Comparison of ENCODE assay signal across 11 mouse cellular contexts in the genomic region with DNA sequence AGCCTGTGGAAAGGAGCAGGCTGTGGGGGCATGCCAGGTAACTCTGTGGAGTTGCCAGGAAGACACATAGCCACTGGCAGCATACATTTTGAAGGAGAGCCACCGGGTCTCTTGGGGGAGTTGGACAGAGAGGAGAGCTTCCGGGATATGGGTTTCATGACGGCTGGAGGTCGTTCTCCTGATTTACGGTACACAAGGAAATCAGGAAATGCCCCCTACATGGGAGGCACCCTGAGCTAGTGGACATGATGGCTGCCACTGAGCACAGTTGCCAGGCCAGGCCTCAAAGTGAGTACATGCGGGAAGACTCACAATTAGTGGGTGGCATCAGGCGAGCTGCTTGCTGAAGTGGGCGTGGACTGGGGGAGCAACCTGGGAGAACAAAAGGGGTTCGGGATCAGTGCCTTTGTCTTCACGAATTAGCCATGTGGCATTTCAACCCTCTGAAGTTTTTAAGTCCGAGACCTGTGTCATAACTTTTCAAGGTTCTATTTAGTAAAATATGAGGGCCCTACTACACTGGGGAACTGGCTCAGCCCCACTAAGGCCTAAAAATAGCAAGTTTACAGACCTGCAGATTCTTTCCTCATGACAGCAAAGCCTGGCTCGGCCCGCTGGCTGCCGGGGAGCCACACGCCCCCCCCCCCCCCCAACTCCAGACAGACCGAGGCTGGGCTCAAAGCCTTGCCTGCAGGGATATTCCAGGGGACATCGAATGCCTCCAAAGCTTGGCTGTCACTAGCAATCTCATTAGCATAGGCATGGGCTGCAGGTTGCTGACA. TPM values are rescaled to one million over a fixed set of nuclear protein-coding genes. Genes with fewer than 3 reads are reported as not detected.
A peak's percentile ranks its signal among the peaks of the same experiment; 100 is the strongest.
DNase-seq lines count a peak whose midpoint lies in the region; ATAC-seq and TF ChIP-seq lines count a peak whose summit lies in the region.
"Had no signal": no experiment of that assay in that cellular context is flagged by ENCODE, and none has a peak within 500 bp of the region (broad histone marks: within the 10 kb centered on the region; RNA-seq: fewer than 3 reads in every experiment).

No protein-coding gene starts in this region.

- DNase-seq in intestine, embryonic 14.5 days (ENCODE audit: low spot score): no peak
- DNase-seq in brain, embryonic 14.5 days (ENCODE audit: low read depth): peak; percentile 31
- DNase-seq in heart, embryonic 10.5 days (ENCODE audit: low spot score): no peak
- no peak for DNase-seq in embryo, embryonic 10.5 days (ENCODE audit: low spot score)
- DNase-seq in cerebellum, adult 11 months: no peak
- DNase-seq in kidney, adult 9 months: no peak
- DNase-seq: kidney, adult 18-20 months had no signal

- no peaks in the 10 kb centered on the region for H3K36me3 ChIP-seq in intestine, embryonic 14.5 days (ENCODE audit: control insufficient read depth, insufficient read depth, low read length)
- H3K36me3 ChIP-seq in intestine, postnatal 0 days (ENCODE audit: control insufficient read depth, insufficient read depth): no peaks in the 10 kb centered on the region
- H3K36me3 ChIP-seq in heart, embryonic 10.5 days: no peaks in the 10 kb centered on the region
- H3K36me3 ChIP-seq in limb, embryonic 13.5 days: no peaks in the 10 kb centered on the region
- H3K36me3 ChIP-seq: embryonic facial prominence, embryonic 15.5 days had no signal

- H3K4me1 ChIP-seq in intestine, embryonic 14.5 days (replicated peaks; ENCODE audit: control insufficient read depth, insufficient read depth, low read length): peaks cover 26% of the 10 kb centered on the region
- H3K4me1 ChIP-seq in intestine, postnatal 0 days (replicated peaks; ENCODE audit: control insufficient read depth, insufficient read depth, low read length): no peaks in the 10 kb centered on the region; the same call in 1 of the 2 replicates
- H3K4me1 ChIP-seq in heart, embryonic 10.5 days: peaks cover 63% of the 10 kb centered on the region
- H3K4me1 ChIP-seq in limb, embryonic 13.5 days: peaks cover 36% of the 10 kb centered on the region

- peak overlapping the region; percentile 40 for H3K27ac ChIP-seq in intestine, embryonic 14.5 days (ENCODE audit: low read depth)
- no peak overlapping the region; the same call in 1 of the 2 replicates for H3K27ac ChIP-seq in intestine, postnatal 0 days (ENCODE audit: low read depth, low read length)
- H3K27ac ChIP-seq in heart, embryonic 10.5 days: peak overlapping the region; percentile 85
- no peak overlapping the region for H3K27ac ChIP-seq in limb, embryonic 13.5 days
- H3K27ac ChIP-seq: embryonic facial prominence, embryonic 15.5 days had no signal

- no peak; the same call in 1 of the 2 replicates for ATAC-seq in intestine, embryonic 14.5 days (replicated peaks; ENCODE audit: low FRiP score, low TSS enrichment, low read depth)
- ATAC-seq in intestine, postnatal 0 days: no peak
- ATAC-seq in limb, embryonic 13.5 days (ENCODE audit: low FRiP score, low read depth): 0 out of 2 replicates have a peak, but pooled peaks have one; percentile 26
- ATAC-seq: CD4-positive, CD25-positive, alpha-beta regulatory T cell, adult 4 months had no signal

- H3K9ac ChIP-seq in intestine, embryonic 14.5 days (ENCODE audit: low read length): no peak overlapping the region
- H3K9ac ChIP-seq in intestine, postnatal 0 days (ENCODE audit: low read depth, low read length): no peak overlapping the region
- no peak overlapping the region for H3K9ac ChIP-seq in limb, embryonic 13.5 days
- H3K9ac ChIP-seq: embryonic facial prominence, embryonic 15.5 days had no signal

- no peaks in the 10 kb centered on the region for H3K27me3 ChIP-seq in intestine, embryonic 14.5 days (replicated peaks; ENCODE audit: control insufficient read depth, insufficient read depth, low read length)
- H3K27me3 ChIP-seq in intestine, postnatal 0 days (replicated peaks; ENCODE audit: control insufficient read depth, insufficient read depth, low read length): no peaks in the 10 kb centered on the region
- H3K27me3 ChIP-seq in heart, embryonic 10.5 days (ENCODE audit: insufficient read depth, poor library complexity, severe bottlenecking): no peaks in the 10 kb centered on the region
- H3K27me3 ChIP-seq in limb, embryonic 13.5 days: no peaks in the 10 kb centered on the region
- H3K27me3 ChIP-seq: embryonic facial prominence, embryonic 15.5 days had no signal

- WGBS in intestine, embryonic 14.5 days: 30% methylated on average over 17 of the region's 17 CpGs
- 42% methylated on average over 17 of the region's 17 CpGs for WGBS in intestine, postnatal 0 days
- WGBS in heart, embryonic 10.5 days: 42% methylated on average over 17 of the region's 17 CpGs
- 43% methylated on average over 15 of the region's 17 CpGs for WGBS in limb, embryonic 13.5 days

- H3K4me2 ChIP-seq in intestine, embryonic 14.5 days (ENCODE audit: low read length): peak overlapping the region; percentile 41
- H3K4me2 ChIP-seq in intestine, postnatal 0 days (replicated peaks; ENCODE audit: low read depth): no peak overlapping the region
- 0 out of 2 replicates have a peak overlapping the region, but pooled peaks have one; percentile 46 for H3K4me2 ChIP-seq in limb, embryonic 13.5 days (replicated peaks)
- H3K4me2 ChIP-seq: embryonic facial prominence, embryonic 15.5 days had no signal

- TF ChIP-seq POLR2A in brain, embryonic 14.5 days (IDR thresholded peaks at IDR 0.05; ENCODE audit: borderline replicate concordance, extremely low read depth, insufficient read depth, insufficient read length, poor library complexity, severe bottlenecking): no peak

- no peak overlapping the region for H3K4me3 ChIP-seq in intestine, embryonic 14.5 days (ENCODE audit: low read depth, low read length)
- H3K4me3 ChIP-seq in intestine, postnatal 0 days (ENCODE audit: low read depth, low read length): no peak overlapping the region
- H3K4me3 ChIP-seq in heart, embryonic 10.5 days: 0 out of 2 replicates have a peak overlapping the region, but pooled peaks have one; percentile 48
- H3K4me3 ChIP-seq in limb, embryonic 13.5 days: no peak overlapping the region
- H3K4me3 ChIP-seq: embryonic facial prominence, embryonic 15.5 days had no signal

- H3K9me3 ChIP-seq in intestine, embryonic 14.5 days (ENCODE audit: control insufficient read depth, low read length): no peaks in the 10 kb centered on the region
- H3K9me3 ChIP-seq in intestine, postnatal 0 days (ENCODE audit: control insufficient read depth): no peaks in the 10 kb centered on the region
- H3K9me3 ChIP-seq in heart, embryonic 10.5 days: no peaks in the 10 kb centered on the region
- H3K9me3 ChIP-seq in limb, embryonic 13.5 days: no peaks in the 10 kb centered on the region
- H3K9me3 ChIP-seq: embryonic facial prominence, embryonic 15.5 days had no signal

- TF ChIP-seq CTCF in intestine, postnatal 0 days (IDR thresholded peaks at IDR 0.05; ENCODE audit: low read depth): no peak
- TF ChIP-seq CTCF in brain, embryonic 14.5 days (IDR thresholded peaks at IDR 0.05; ENCODE audit: borderline replicate concordance, extremely low read depth, insufficient read depth, insufficient read length): no peak

RNA-seq across cellular contexts. Expression of a gene that starts 8.3 kb away (rescaled TPM):
- polyA plus RNA-seq in intestine, embryonic 14.5 days (2014; fragmentation: Nextera tagmentation; extraction: Ambion mirVana): 6.8 and 9.0 TPM in 2 replicates
- 2.3 and 2.7 TPM in 2 replicates for polyA plus RNA-seq in intestine, postnatal 0 days (2015; fragmentation: Nextera tagmentation; extraction: Ambion mirVana)
- 28.7 and 34.5 TPM in 2 replicates for polyA plus RNA-seq in brain, embryonic 14.5 days (2012; rRNA removed)
- polyA plus RNA-seq in heart, embryonic 10.5 days (2016; fragmentation: Nextera tagmentation; extraction: Ambion mirVana): 3.2 and 4.6 TPM in 2 replicates
- 6.3 and 6.7 TPM in 2 replicates for polyA plus RNA-seq in limb, embryonic 13.5 days (2015; fragmentation: Nextera tagmentation; extraction: Ambion mirVana)

RNA-seq across cellular contexts. Expression of a gene that starts 9.2 kb away (rescaled TPM):
- 141 and 153 TPM in 2 replicates for polyA plus RNA-seq in intestine, embryonic 14.5 days (2014; fragmentation: Nextera tagmentation; extraction: Ambion mirVana)
- polyA plus RNA-seq in intestine, postnatal 0 days (2015; fragmentation: Nextera tagmentation; extraction: Ambion mirVana): 35.0 and 38.8 TPM in 2 replicates
- polyA plus RNA-seq in brain, embryonic 14.5 days (2012; rRNA removed): 79.8 and 85.4 TPM in 2 replicates
- 106 and 140 TPM in 2 replicates for polyA plus RNA-seq in heart, embryonic 10.5 days (2016; fragmentation: Nextera tagmentation; extraction: Ambion mirVana)
- 120 and 125 TPM in 2 replicates for polyA plus RNA-seq in limb, embryonic 13.5 days (2015; fragmentation: Nextera tagmentation; extraction: Ambion mirVana)

Comparison
In these comparisons a context has a peak if more than half of its experiments do, and no peak if none do; other contexts are left out.
1. H3K27ac ChIP-seq: peak in intestine, embryonic 14.5 days (single experiment) and heart, embryonic 10.5 days (single experiment); none in intestine, postnatal 0 days (single experiment) and limb, embryonic 13.5 days (single experiment).